Mouse (Mus musculus) naive thymus-derived CD4-positive, alpha-beta T cell, adult 2 months (primary cell): ENCODE results near the gene Pth2.
A peak's percentile ranks its signal among the peaks of the same experiment; 100 is the strongest.
"Not testable (repeated sequence)": the region's sequence is repeated elsewhere in the genome, so short reads cannot be mapped to it uniquely, and the experiment has no call there.

ENCODE experiments used
- DNase-seq: peaks from one replicate; pipeline ENCODE4 v3.0.0-alpha.2; 2011; ENCODE audit warnings: low read depth

Pth2 gene

GRCm38 (mm10) chr7:45180896-45181477, at the start of gene Pth2:
Gene Pth2 (plus strand): TSS chr7:45180995.
- DNase-seq: no peak

GRCm38 (mm10) chr7:45131850-45132249, 48.9 kb upstream of the Pth2 start:
- no peak for DNase-seq

- DNase-seq: no peak
Measured at GRCm38 (mm10) chr7:45133446-45134159, 47.2 kb upstream of the Pth2 start.

GRCm38 (mm10) chr7:45134544-45135026, 46.2 kb upstream of the Pth2 start:
- DNase-seq: peak; percentile 74

GRCm38 (mm10) chr7:45135370-45135769, 45.4 kb upstream of the Pth2 start:
- no peak for DNase-seq

GRCm38 (mm10) chr7:45135993-45136567, 44.7 kb upstream of the Pth2 start, which contains the start of the genes Gm45713 and Flt3l:
Gene Gm45713 (minus strand): TSS chr7:45136231.
Gene Flt3l (minus strand): TSS chr7:45136432.
- DNase-seq: peak; percentile 97

GRCm38 (mm10) chr7:45137171-45138006, 43.4 kb upstream of the Pth2 start:
- DNase-seq: peak; percentile 47

GRCm38 (mm10) chr7:45138403-45138802, 42.4 kb upstream of the Pth2 start:
- DNase-seq: no peak

- no peak for DNase-seq
Measured at GRCm38 (mm10) chr7:45139904-45140723, 40.7 kb upstream of the Pth2 start.

GRCm38 (mm10) chr7:45141319-45141718, 39.5 kb upstream of the Pth2 start:
- DNase-seq: peak; percentile 57

GRCm38 (mm10) chr7:45141914-45142313, 38.9 kb upstream of the Pth2 start:
- DNase-seq: no peak

GRCm38 (mm10) chr7:45144368-45145174, 36.2 kb upstream of the Pth2 start:
- DNase-seq: no peak

- DNase-seq: no peak
Measured at GRCm38 (mm10) chr7:45145460-45145859, 35.3 kb upstream of the Pth2 start.

- no peak for DNase-seq
Measured at GRCm38 (mm10) chr7:45147267-45147666, 33.5 kb upstream of the Pth2 start.

GRCm38 (mm10) chr7:45147899-45148298, 32.9 kb upstream of the Pth2 start:
- no peak for DNase-seq

- DNase-seq: no peak
Measured at GRCm38 (mm10) chr7:45148534-45149098, 32.2 kb upstream of the Pth2 start.

- DNase-seq: no peak
Measured at GRCm38 (mm10) chr7:45149545-45149944, 31.2 kb upstream of the Pth2 start.

- no peak for DNase-seq
Measured at GRCm38 (mm10) chr7:45150321-45150720, 30.5 kb upstream of the Pth2 start.

- DNase-seq: no peak
Measured at GRCm38 (mm10) chr7:45151303-45151702, 29.5 kb upstream of the Pth2 start.

GRCm38 (mm10) chr7:45153052-45153451, 27.7 kb upstream of the Pth2 start:
- not testable (repeated sequence) for DNase-seq
